Mouse (Mus musculus) kidney, adult 11 months (tissue): ENCODE data around the gene Map2.

Experiments used
- DNase-seq: peaks from one replicate; pipeline ENCODE4 v3.0.0; 2022

Gene Map2

GRCm38 (mm10) chr1:66206904-66207303 is 31.8 kb downstream of the Map2 start:
- DNase-seq, result no peak

GRCm38 (mm10) chr1:66211074-66211791 is 36.2 kb downstream of the Map2 start:
- no peak for DNase-seq

- DNase-seq, result no peak
These were observed 46.4 kb downstream of the Map2 start for GRCm38 (mm10) chr1:66221497-66221896.

GRCm38 (mm10) chr1:66223331-66223730 is 48.3 kb downstream of the Map2 start:
- DNase-seq, result no peak

GRCm38 (mm10) chr1:66226372-66227368 is 51.6 kb downstream of the Map2 start:
- no peak for DNase-seq

- no peak for DNase-seq
These were observed 53.1 kb downstream of the Map2 start for GRCm38 (mm10) chr1:66228205-66228604.

GRCm38 (mm10) chr1:66230345-66230744 is 55.3 kb downstream of the Map2 start:
- DNase-seq, result no peak

- no peak for DNase-seq
These were observed 56.9 kb downstream of the Map2 start for GRCm38 (mm10) chr1:66231963-66232362.

- no peak for DNase-seq
These were observed 69.8 kb downstream of the Map2 start for GRCm38 (mm10) chr1:66244910-66245309.

- DNase-seq, result no peak
These were observed 76.7 kb downstream of the Map2 start for GRCm38 (mm10) chr1:66251649-66252332.

- DNase-seq, result no peak
These were observed 77.3 kb downstream of the Map2 start for GRCm38 (mm10) chr1:66252333-66252724.

- DNase-seq, result no peak
These were observed 88.1 kb downstream of the Map2 start for GRCm38 (mm10) chr1:66263220-66263619.

- no peak for DNase-seq
These were observed 91.3 kb downstream of the Map2 start for GRCm38 (mm10) chr1:66266231-66266924.

- no peak for DNase-seq
These were observed 102.6 kb downstream of the Map2 start for GRCm38 (mm10) chr1:66277663-66278062.

GRCm38 (mm10) chr1:66279222-66280009 is 104.3 kb downstream of the Map2 start:
- no peak for DNase-seq

GRCm38 (mm10) chr1:66280152-66280551 is 105.1 kb downstream of the Map2 start:
- DNase-seq, result no peak

- no peak for DNase-seq
These were observed 107.4 kb downstream of the Map2 start for GRCm38 (mm10) chr1:66282447-66282846.

- no peak for DNase-seq
These were observed 113.9 kb downstream of the Map2 start for GRCm38 (mm10) chr1:66288987-66289386.

GRCm38 (mm10) chr1:66292121-66292881 is 117.2 kb downstream of the Map2 start:
- no peak for DNase-seq

- no peak for DNase-seq
These were observed 124.3 kb downstream of the Map2 start for GRCm38 (mm10) chr1:66299376-66299775.
